Mouse (Mus musculus) E14TG2a.4 (cell line): Measurements from ENCODE around the gene Mapkapk2.

Experiments
- H3K27me3 ChIP-seq: 2 replicates; pipeline ENCODE4 v1.6.1; 2014; ENCODE audit warnings: low read length, control low read depth; ENCODE audit not compliant: insufficient read depth
- H3K36me3 ChIP-seq: 2 replicates; pipeline ENCODE4 v1.6.1; 2014; ENCODE audit warnings: low read length, control low read depth; ENCODE audit not compliant: insufficient read depth
- H3K4me1 ChIP-seq: replicated peaks from 2 replicates; pipeline ENCODE4 v1.6.1; 2014; ENCODE audit warnings: low read depth, low read length, control low read depth
- H3K4me3 ChIP-seq: replicated peaks from 2 replicates; pipeline ENCODE4 v1.5.1; 2014; ENCODE audit warnings: mild to moderate bottlenecking, low read length
- H3K9me3 ChIP-seq: 2 replicates; pipeline ENCODE4 v1.6.1; 2014; ENCODE audit warnings: low read length, control low read depth
- CTCF ChIP-seq: conservative IDR thresholded peaks from 2 replicates; pipeline ENCODE4 v1.5.1; 2014; ENCODE audit warnings: low read length
- NANOG ChIP-seq: IDR thresholded peaks from 2 replicates; pipeline ENCODE4 v1.6.1; 2014; ENCODE audit warnings: borderline replicate concordance, low read length, mixed read lengths
- POU5F1 ChIP-seq: IDR thresholded peaks from 2 replicates; pipeline ENCODE4 v1.6.1; 2014; ENCODE audit warnings: low read length, borderline replicate concordance

Mapkapk2 gene

DNA sequence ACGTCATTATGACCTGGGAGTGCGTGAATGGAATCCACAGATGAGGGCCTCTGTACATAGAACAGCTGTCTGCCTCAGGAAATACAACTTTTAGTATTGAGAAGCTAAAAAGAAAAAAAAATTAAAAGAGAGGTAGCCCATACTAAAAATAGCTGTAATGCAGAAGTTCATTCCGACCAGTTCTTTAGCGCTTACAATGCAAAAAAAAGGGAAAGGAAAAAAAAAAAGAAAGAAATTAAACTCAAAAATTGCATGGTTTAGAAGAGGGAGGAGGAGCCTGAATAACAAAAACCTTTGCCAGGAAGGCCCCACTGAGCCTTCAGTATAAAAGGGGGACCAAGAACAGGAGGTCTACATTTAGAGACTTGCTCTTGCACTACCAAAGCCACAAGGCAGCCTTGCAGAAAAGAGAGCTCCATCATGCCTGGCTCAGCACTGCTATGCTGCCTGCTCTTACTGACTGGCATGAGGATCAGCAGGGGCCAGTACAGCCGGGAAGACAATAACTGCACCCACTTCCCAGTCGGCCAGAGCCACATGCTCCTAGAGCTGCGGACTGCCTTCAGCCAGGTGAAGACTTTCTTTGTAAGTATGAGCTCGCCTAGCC lies 78.0 kb downstream of the Mapkapk2 start, which contains the start of gene Il10:
Gene Il10, plus strand, starts transcription at position 354 of the 607 bp plus-strand sequence.
- Histone ChIP-seq H3K36me3 (no peaks in the 10 kb centered on the region), H3K9me3 (no peaks in the 10 kb centered on the region), H3K4me1 (peaks cover 7% of the 10 kb centered on the region), H3K4me3 (no peak within 1 kb of the TSS), H3K27me3 (peaks cover 11% of the 10 kb centered on the region; the same call in 1 of the 2 replicates)
- TF ChIP-seq CTCF: no peak
- TF ChIP-seq POU5F1: no peak
- TF ChIP-seq NANOG: no peak

DNA sequence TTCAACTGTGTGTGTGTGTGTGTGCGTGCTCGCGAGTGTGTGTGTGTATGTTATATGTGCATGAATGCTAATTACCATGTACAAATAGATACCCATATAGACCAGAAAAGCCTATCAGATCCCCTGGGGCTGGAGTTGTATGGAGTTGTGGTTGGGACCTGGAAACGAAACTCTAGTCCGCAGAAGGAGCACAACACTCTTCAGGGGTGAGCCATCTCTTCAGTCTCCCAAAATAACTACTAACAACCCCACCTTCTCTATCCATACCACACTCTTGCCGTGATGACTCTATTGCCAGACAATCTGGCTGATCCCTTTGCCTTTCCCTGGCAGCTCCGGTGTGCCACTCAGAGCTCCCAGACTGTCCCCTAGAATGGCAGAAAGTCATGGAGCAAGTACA lies 81.7 kb downstream of the Mapkapk2 start:
- no peaks in the 10 kb centered on the region for H3K36me3 ChIP-seq
- H3K4me3 ChIP-seq: no peak overlapping the region
- TF ChIP-seq NANOG: no peak
- TF ChIP-seq POU5F1: no peak
- no peak for TF ChIP-seq CTCF
- H3K4me1 ChIP-seq: peaks cover 2% of the 10 kb centered on the region; the same call in 1 of the 2 replicates
- peaks cover 11% of the 10 kb centered on the region; the same call in 1 of the 2 replicates for H3K27me3 ChIP-seq
- H3K9me3 ChIP-seq: no peaks in the 10 kb centered on the region

DNA sequence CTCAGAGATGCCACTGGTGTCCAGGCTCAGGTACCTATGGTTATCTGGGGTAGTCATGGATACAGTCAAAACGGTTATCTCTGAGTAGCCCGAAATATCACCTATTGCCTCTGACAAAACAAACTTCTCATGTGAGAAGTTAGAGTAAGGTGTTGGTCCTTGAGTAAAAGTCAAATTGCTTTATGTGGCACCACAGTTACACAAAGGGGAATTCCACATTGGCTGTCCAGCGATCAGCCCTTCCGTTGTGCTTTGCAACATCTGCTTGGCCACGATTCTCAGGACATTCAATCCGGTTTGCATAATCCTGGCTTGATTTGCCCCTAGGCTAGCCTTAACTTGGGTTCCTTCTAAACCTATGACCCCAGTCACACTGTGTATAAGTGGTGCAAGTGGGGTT lies 82.3 kb downstream of the Mapkapk2 start:
- no peaks in the 10 kb centered on the region for H3K9me3 ChIP-seq
- TF ChIP-seq NANOG (no peak), POU5F1 (no peak), CTCF (no peak)
- no peak overlapping the region for H3K4me3 ChIP-seq
- H3K27me3 ChIP-seq: peaks cover 11% of the 10 kb centered on the region; the same call in 1 of the 2 replicates
- H3K4me1 ChIP-seq: no peaks in the 10 kb centered on the region; the same call in 1 of the 2 replicates
- H3K36me3 ChIP-seq: no peaks in the 10 kb centered on the region

DNA sequence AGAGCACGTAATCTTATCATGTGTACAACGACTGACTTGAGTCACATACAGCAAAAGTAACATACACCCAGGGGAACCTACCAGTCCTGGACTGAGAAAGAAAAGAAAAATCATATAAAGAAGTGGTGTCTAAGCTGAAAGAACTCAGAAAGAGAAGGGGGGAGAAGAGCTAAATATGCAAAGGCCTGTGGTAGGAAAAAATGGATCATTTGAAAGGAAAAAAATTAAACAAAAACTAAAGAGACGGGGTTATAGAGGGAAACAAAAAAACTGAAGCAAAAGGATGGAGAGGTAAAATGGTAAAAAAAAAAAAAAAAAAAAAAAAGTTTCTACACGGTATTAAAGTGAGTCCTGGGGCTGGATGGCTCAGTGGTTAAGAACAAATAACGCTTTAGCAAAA lies 83.7 kb downstream of the Mapkapk2 start:
- no peaks in the 10 kb centered on the region for H3K4me1 ChIP-seq
- H3K4me3 ChIP-seq: no peak overlapping the region
- no peaks in the 10 kb centered on the region for H3K9me3 ChIP-seq
- H3K27me3 ChIP-seq: peaks cover 1% of the 10 kb centered on the region; the same call in 1 of the 2 replicates
- TF ChIP-seq POU5F1 (no peak), NANOG (no peak), CTCF (no peak)
- no peaks in the 10 kb centered on the region for H3K36me3 ChIP-seq

DNA sequence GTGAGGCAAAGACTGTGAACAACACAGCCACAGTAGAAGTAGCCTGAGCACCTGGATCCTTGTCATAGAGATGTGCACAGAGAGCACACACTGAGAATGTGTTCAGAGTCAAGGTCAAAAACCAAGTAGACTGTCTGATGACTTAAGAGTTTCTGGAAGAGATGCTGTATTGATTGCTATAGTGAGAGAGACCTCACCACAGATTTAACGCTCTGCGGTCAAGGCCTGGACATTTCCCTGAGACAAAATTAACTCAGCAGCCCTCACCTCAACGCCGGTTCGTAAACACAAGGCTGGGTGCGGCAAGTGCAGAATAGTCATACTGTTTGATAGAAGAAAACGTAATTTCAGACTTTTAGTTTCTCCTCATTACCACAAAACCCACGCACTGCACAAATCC lies 85.1 kb downstream of the Mapkapk2 start:
- no peaks in the 10 kb centered on the region for H3K4me1 ChIP-seq
- no peak for TF ChIP-seq CTCF
- TF ChIP-seq POU5F1: no peak
- TF ChIP-seq NANOG: no peak
- H3K36me3 ChIP-seq: no peaks in the 10 kb centered on the region
- H3K4me3 ChIP-seq: no peak overlapping the region
- H3K27me3 ChIP-seq: no peaks in the 10 kb centered on the region
- no peaks in the 10 kb centered on the region for H3K9me3 ChIP-seq

DNA sequence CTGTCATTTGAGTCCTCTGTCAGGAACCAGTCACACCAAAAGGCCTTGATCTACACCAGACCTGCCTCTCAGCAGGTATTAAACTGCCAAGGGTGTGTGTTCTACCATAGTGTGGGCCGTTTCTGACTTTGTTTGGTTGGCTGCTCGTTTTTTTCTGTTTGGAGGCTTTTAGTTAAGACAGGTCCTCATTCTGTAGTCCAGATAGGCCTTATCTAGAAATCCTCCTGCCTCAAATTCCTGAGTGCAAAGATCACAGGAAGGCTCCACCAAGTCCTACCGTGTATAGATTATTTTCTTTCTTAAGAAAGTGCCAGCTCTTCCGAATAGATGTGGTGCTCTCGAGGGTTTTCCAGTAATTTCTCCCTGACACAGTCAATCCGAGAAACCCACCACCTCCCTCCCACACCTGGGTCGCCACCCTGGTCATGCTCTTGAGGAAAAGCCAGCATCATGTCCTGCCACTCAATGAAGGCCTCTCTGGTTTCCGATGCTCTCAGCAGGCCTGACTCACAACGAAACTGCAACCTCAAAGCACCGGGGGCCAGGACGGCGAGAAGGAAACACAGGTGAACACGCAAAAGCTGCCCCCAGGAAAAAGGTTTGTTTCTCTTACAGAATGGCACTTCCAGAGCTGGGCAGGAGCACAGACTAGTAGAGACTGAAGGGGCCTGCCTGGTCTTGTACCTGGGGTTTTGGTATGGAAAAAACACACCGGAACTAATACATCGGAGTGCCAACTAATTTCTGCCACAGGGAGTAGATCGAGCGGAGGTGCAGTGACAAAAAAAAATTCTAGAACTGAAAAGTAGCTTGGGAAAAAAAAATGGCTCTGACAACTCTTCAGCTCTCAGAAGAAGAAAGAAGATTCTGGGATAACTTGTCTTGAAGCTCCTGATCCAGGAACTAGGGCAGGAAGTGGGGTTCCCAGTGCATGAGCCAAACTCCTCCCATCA lies 87.1 kb downstream of the Mapkapk2 start:
- no peaks in the 10 kb centered on the region for H3K27me3 ChIP-seq
- H3K36me3 ChIP-seq: no peaks in the 10 kb centered on the region
- no peaks in the 10 kb centered on the region for H3K4me1 ChIP-seq
- 0 out of 2 replicates have a peak, but pooled peaks cover 3% of the 10 kb centered on the region for H3K9me3 ChIP-seq
- TF ChIP-seq POU5F1 (no peak), CTCF (no peak), NANOG (no peak)
- no peak overlapping the region for H3K4me3 ChIP-seq

DNA sequence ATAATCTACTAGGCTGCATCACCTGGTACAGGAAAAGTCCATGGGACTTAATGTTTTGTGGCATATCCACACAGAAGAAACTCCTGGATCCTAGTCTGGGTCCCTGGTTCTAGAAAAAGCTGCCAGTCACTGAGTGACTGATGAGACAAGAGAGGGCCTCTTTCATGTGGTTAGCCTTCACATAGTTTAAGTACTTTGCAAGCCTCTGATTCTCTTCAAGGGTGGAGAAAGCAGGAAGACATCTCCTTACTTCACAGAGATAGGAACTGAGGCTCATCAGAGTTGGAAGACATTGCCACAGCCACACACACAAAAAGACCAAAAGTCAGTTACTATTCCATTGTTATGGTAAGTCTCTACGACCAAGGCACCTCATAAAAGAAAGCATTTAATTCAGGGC lies 91.6 kb downstream of the Mapkapk2 start:
- Histone ChIP-seq H3K36me3 (no peaks in the 10 kb centered on the region), H3K4me1 (no peaks in the 10 kb centered on the region), H3K27me3 (no peaks in the 10 kb centered on the region), H3K9me3 (0 out of 2 replicates have a peak, but pooled peaks cover 3% of the 10 kb centered on the region), H3K4me3 (no peak overlapping the region)
- TF ChIP-seq POU5F1 (no peak), NANOG (no peak), CTCF (no peak)
